Mouse (Mus musculus) heart, embryonic 16.5 days (tissue): ENCODE measurements around the gene Hspa12a. TPM values are rescaled to one million over a fixed set of nuclear protein-coding genes. Genes with fewer than 3 reads are reported as not detected.

Experiments used
- ATAC-seq: fragments of 200-750 bp; cut with Nextera tagmentation; replicated peaks from 2 replicates; pipeline ENCODE4 v1.8.0; 2017; ENCODE audit warnings: moderate number of reproducible peaks; ENCODE audit not compliant: insufficient read depth, low FRiP score; ENCODE audit errors: extremely low read depth
- H3K27ac ChIP-seq: fragments of 300-500 bp; sonication (generic); 2 replicates; pipeline ENCODE4 v1.5.1; 2014; ENCODE audit warnings: mild to moderate bottlenecking, low read length, control low read depth, moderate library complexity
- H3K27me3 ChIP-seq: fragments of 300-500 bp; sonication (generic); 2 replicates; pipeline ENCODE4 v1.6.1; 2014; ENCODE audit warnings: low read length, mixed read lengths; ENCODE audit not compliant: control insufficient read depth, insufficient read depth
- H3K36me3 ChIP-seq: fragments of 300-500 bp; sonication (generic); 2 replicates; pipeline ENCODE4 v1.6.1; 2014; ENCODE audit not compliant: control insufficient read depth, insufficient read depth
- H3K4me1 ChIP-seq: fragments of 300-500 bp; sonication (generic); 2 replicates; pipeline ENCODE4 v1.6.1; 2014; ENCODE audit warnings: low read length, mixed read lengths; ENCODE audit not compliant: control insufficient read depth, insufficient read depth
- H3K4me2 ChIP-seq: fragments of 300-500 bp; sonication (generic); 2 replicates; pipeline ENCODE4 v1.6.1; 2014; ENCODE audit warnings: low read depth, mild to moderate bottlenecking, control low read depth, low read length
- H3K4me3 ChIP-seq: fragments of 300-500 bp; sonication (generic); 2 replicates; pipeline ENCODE4 v1.5.1; 2014; ENCODE audit warnings: mild to moderate bottlenecking, control low read depth, low read length
- H3K9ac ChIP-seq: fragments of 300-500 bp; sonication (generic); 2 replicates; pipeline ENCODE4 v1.6.1; 2014; ENCODE audit warnings: low read length, control low read depth
- H3K9me3 ChIP-seq: fragments of 300-500 bp; sonication (generic); replicated peaks from 2 replicates; pipeline ENCODE4 v1.6.1; 2016; ENCODE audit warnings: low read length; ENCODE audit not compliant: control insufficient read depth
- WGBS: fragments of 180-500 bp; shearing (Covaris S2); extraction: QIAGEN DNeasy Blood & Tissue Kit; methylation state at CpG from one replicate; pipeline ENCODE4 v1.1.7; 2014; 5-methylcytosine and 5-hydroxymethylcytosine counted together
- polyA plus RNA-seq: library from polyadenylated mRNA; unstranded; fragments of >200 nt; fragmentation: Nextera tagmentation; extraction: Ambion mirVana; gene quantifications from 2 replicates; pipeline ENCODE4 v1.2.1, GENCODE M21; 2015

Hspa12a gene
- polyA plus RNA-seq, 1 experiment from 2014 or later, result 13.7 TPM

GRCm38 (mm10) chr19:58824316-58824715, 119.1 kb downstream of the Hspa12a start:
- H3K27ac ChIP-seq, result peak overlapping the region; percentile 55
- H3K4me1 ChIP-seq, result peaks cover 20% of the 10 kb centered on the region
- H3K4me3 ChIP-seq, result no peak overlapping the region
- H3K9me3 ChIP-seq, result peaks cover 3% of the 10 kb centered on the region; the same call in 1 of the 2 replicates
- no peaks in the 10 kb centered on the region for H3K27me3 ChIP-seq
- 29% methylated on average over 1 of the region's 1 CpGs for WGBS
- H3K36me3 ChIP-seq, result peaks cover 7% of the 10 kb centered on the region; the same call in 1 of the 2 replicates
- no peak overlapping the region for H3K4me2 ChIP-seq
- no peak overlapping the region for H3K9ac ChIP-seq
- ATAC-seq, result no peak

- 83% methylated on average over 3 of the region's 3 CpGs for WGBS
- no peak overlapping the region for H3K4me3 ChIP-seq
- peak overlapping the region; percentile 98 for H3K27ac ChIP-seq
- no peak overlapping the region for H3K9ac ChIP-seq
- H3K27me3 ChIP-seq, result no peaks in the 10 kb centered on the region
- ATAC-seq, result no peak
- peaks cover 30% of the 10 kb centered on the region for H3K4me1 ChIP-seq
- H3K4me2 ChIP-seq, result no peak overlapping the region
- H3K36me3 ChIP-seq, result peaks cover 7% of the 10 kb centered on the region; the same call in 1 of the 2 replicates
- peaks cover 3% of the 10 kb centered on the region; the same call in 1 of the 2 replicates for H3K9me3 ChIP-seq
Observed at GRCm38 (mm10) chr19:58823301-58823700, 120.2 kb downstream of the Hspa12a start.

DNA sequence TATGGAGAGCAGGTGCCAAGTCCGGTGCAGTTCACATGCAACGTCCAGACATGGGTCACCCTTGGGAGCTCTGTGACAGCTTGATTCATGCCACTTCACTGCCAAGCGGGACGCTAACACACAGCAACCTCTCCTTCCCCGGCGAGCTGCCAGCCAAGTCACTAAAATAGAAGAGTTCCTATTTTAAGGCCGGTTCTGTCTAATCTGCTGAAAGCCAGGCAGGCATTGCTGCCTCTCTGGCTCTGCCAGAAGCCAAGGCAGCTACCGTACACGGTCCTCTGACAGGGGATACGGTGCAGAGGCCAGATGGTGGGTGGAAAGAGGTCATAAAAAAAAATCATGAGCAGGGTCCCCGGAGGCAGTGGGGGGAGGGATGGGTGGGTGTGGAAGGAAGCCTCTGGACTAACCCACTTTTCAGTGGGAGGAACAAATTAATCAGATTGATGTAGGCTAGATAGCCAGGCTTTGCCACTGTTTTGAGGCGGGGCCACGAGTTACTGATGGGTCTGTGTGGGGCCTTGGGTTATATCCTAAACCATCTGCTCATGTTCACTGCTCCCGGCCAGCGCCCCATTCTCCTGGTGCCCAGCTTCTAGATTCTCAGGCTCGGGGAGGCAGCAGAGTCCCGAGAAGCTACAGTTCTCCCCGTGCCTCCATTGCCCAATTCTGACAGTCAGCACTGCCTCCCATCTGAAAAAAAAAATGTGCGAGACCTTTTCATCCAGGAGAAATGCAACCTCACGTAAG, 120.8 kb downstream of the Hspa12a start:
- Histone ChIP-seq H3K4me2 (peak overlapping the region; percentile 19), H3K4me1 (peaks cover 30% of the 10 kb centered on the region), H3K4me3 (no peak overlapping the region), H3K27me3 (no peaks in the 10 kb centered on the region), H3K9me3 (peaks cover 3% of the 10 kb centered on the region; the same call in 1 of the 2 replicates), H3K36me3 (peaks cover 7% of the 10 kb centered on the region; the same call in 1 of the 2 replicates), H3K27ac (peak overlapping the region; percentile 98), H3K9ac (peak overlapping the region; percentile 54)
- WGBS, result 54% methylated on average over 20 of the region's 20 CpGs
- peak; percentile 86 for ATAC-seq

- Histone ChIP-seq H3K9me3 (no peaks in the 10 kb centered on the region), H3K4me2 (peak overlapping the region; percentile 31; the same call in 1 of the 2 replicates), H3K27me3 (no peaks in the 10 kb centered on the region), H3K9ac (peak overlapping the region; percentile 53), H3K4me1 (peaks cover 28% of the 10 kb centered on the region), H3K4me3 (no peak overlapping the region), H3K27ac (peak overlapping the region; percentile 90), H3K36me3 (no peaks in the 10 kb centered on the region)
- ATAC-seq, result peak; percentile 28; the same call in 1 of the 2 replicates
- 38% methylated on average over 14 of the region's 14 CpGs for WGBS
Observed at GRCm38 (mm10) chr19:58818571-58819415, 124.7 kb downstream of the Hspa12a start.

GRCm38 (mm10) chr19:58817398-58817797, 126.1 kb downstream of the Hspa12a start:
- no peak overlapping the region for H3K4me3 ChIP-seq
- no peak overlapping the region for H3K4me2 ChIP-seq
- H3K27me3 ChIP-seq, result no peaks in the 10 kb centered on the region
- 83% methylated on average over 11 of the region's 11 CpGs for WGBS
- H3K9ac ChIP-seq, result no peak overlapping the region
- no peaks in the 10 kb centered on the region for H3K36me3 ChIP-seq
- H3K9me3 ChIP-seq, result no peaks in the 10 kb centered on the region
- H3K27ac ChIP-seq, result no peak overlapping the region
- H3K4me1 ChIP-seq, result peaks cover 15% of the 10 kb centered on the region
- no peak for ATAC-seq

DNA sequence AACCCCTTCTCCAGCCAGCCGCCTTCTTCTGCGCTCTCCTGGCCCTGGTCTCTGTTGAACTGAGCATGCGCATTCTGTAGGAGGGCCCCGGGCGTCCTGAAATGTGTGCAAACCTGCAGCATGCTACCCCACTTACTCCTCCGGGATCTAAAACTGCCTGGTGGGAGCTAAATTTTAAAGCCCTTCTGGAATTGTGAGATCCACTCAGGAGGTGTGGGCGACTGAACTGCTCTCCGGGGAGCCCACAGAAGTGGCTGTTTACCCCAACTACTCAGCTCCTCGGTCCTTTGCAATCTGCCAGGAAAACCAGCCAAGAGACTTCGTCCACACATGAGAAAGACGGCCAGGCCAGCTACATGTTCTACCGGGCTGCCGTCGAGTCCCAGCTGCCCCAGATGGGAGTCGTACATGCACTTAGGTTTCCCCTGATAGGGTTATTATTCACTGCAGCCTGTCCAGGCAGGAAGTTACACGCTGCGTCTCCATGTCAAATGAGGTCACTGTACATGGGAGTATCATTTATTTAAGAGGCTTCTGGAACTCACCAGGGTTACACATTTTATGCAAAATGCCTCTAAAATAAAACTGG, 126.9 kb downstream of the Hspa12a start:
- no peak overlapping the region for H3K4me3 ChIP-seq
- no peaks in the 10 kb centered on the region for H3K36me3 ChIP-seq
- 61% methylated on average over 17 of the region's 17 CpGs for WGBS
- H3K27ac ChIP-seq, result no peak overlapping the region
- H3K4me2 ChIP-seq, result no peak overlapping the region
- no peaks in the 10 kb centered on the region for H3K27me3 ChIP-seq
- H3K9ac ChIP-seq, result no peak overlapping the region
- peaks cover 12% of the 10 kb centered on the region for H3K4me1 ChIP-seq
- no peaks in the 10 kb centered on the region for H3K9me3 ChIP-seq
- ATAC-seq, result no peak

DNA sequence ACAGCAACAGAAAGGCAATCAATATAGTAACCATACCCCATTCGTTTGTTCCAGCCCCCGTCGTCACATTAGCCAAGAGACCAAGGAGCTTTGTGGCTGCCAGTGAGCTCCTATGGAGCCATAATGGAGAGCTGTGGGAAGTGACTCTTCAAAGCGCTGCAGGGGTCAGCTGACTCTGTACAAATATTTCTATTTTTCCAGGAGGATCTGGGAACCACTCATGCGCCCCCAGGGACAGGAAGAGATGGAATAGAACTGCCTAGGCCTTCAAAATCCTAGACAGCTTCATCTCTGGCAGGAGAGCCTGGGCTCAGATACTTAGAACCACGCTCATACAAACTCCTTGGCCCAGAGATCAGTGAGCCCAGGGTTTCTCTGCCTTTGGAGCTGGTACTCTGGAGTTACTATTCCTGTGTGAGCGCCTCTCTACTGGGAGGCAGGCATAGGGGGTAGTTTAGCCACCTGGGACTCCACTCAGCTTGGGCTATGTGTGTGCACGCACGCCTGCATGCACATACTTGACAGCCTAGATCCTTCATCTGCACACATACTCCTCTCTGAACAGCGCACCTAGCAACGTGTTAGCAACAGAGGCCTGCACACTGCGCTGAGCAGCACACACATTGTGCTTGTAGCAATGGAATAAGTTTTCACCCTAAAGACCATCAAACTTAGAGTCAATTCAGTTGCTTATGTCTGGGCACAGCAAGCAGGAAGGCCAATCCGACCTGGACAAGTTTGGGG, 128.1 kb downstream of the Hspa12a start:
- no peak overlapping the region for H3K9ac ChIP-seq
- H3K27me3 ChIP-seq, result no peaks in the 10 kb centered on the region
- no peak overlapping the region for H3K27ac ChIP-seq
- ATAC-seq, result no peak
- peaks cover 12% of the 10 kb centered on the region for H3K4me1 ChIP-seq
- WGBS, result 84% methylated on average over 13 of the region's 13 CpGs
- H3K36me3 ChIP-seq, result no peaks in the 10 kb centered on the region
- no peak overlapping the region for H3K4me3 ChIP-seq
- H3K9me3 ChIP-seq, result no peaks in the 10 kb centered on the region
- H3K4me2 ChIP-seq, result no peak overlapping the region

GRCm38 (mm10) chr19:58810536-58810935, 132.9 kb downstream of the Hspa12a start:
- H3K27ac ChIP-seq, result no peak overlapping the region
- no peaks in the 10 kb centered on the region for H3K36me3 ChIP-seq
- H3K9me3 ChIP-seq, result no peaks in the 10 kb centered on the region
- no peaks in the 10 kb centered on the region for H3K27me3 ChIP-seq
- H3K4me3 ChIP-seq, result no peak overlapping the region
- no peak for ATAC-seq
- H3K4me1 ChIP-seq, result no peaks in the 10 kb centered on the region
- 78% methylated on average over 5 of the region's 5 CpGs for WGBS
- H3K9ac ChIP-seq, result no peak overlapping the region
- H3K4me2 ChIP-seq, result no peak overlapping the region
